Mouse (Mus musculus): ENCODE data around the gene Ttc39a. TPM values are rescaled to one million over a fixed set of nuclear protein-coding genes. Genes with fewer than 3 reads are reported as not detected.

The Ttc39a gene
- polyA plus RNA-seq, 1 experiment from 2014 or later = 2.5 TPM

DNA sequence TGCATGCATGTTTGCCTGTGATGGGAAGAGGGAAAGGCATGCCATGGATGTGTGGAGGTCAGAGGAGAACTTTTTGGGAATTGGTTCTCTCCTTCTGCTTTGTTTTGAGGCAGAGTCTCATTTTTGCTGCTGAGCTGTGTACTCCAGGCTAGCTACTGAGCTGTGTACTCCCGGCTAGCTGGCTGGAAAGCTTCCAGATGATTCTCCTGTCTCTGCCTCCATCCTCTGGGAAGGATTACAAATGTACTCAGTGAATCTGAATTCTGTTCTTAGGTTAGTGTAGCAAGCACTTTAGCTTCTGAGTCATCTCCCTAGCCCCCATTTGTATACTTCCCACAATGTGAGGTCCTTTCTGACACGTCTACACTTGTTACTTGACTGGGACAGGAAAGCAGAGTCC lies 17.0 kb downstream of the Ttc39a start:
- no peaks in the 10 kb centered on the region for H3K27me3 ChIP-seq
- H3K9me3 ChIP-seq = no peaks in the 10 kb centered on the region
- WGBS = 79% methylated on average over 2 of the region's 2 CpGs
- H3K4me3 ChIP-seq (replicated peaks) = no peak overlapping the region
- H3K4me1 ChIP-seq = no peaks in the 10 kb centered on the region
- H3K27ac ChIP-seq = no peak overlapping the region
- H3K36me3 ChIP-seq (replicated peaks) = no peaks in the 10 kb centered on the region
- no peak overlapping the region for H3K4me2 ChIP-seq
- no peak overlapping the region for H3K9ac ChIP-seq
- ATAC-seq (ENCODE audit: low FRiP score) = no peak

DNA sequence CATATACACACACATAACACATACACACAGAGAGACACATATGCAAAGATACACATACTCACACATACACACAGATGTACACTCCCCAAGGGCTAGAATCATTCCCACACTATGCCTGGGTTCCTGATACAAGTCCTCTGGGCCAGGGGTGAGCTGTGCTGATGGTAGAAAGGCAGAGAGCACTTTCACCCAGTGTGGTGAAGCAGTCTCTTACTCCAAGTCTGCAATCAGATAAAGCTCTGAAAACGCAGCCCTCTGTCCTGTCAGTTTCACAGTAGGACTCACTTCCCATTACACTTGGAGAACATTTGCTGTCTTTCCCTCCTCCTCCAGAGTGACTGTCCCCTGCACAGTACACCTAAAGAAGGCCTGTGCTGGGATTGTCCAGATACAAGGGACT lies 20.6 kb downstream of the Ttc39a start:
- no peaks in the 10 kb centered on the region for H3K36me3 ChIP-seq (replicated peaks)
- no peaks in the 10 kb centered on the region for H3K9me3 ChIP-seq
- no peaks in the 10 kb centered on the region for H3K27me3 ChIP-seq
- H3K9ac ChIP-seq = no peak overlapping the region
- H3K4me3 ChIP-seq (replicated peaks) = no peak overlapping the region
- H3K4me2 ChIP-seq = no peak overlapping the region
- ATAC-seq (ENCODE audit: low FRiP score) = no peak
- WGBS = 86% methylated on average over 1 of the region's 1 CpGs
- H3K27ac ChIP-seq = no peak overlapping the region
- H3K4me1 ChIP-seq = peaks cover 2% of the 10 kb centered on the region; the same call in 1 of the 2 replicates

DNA sequence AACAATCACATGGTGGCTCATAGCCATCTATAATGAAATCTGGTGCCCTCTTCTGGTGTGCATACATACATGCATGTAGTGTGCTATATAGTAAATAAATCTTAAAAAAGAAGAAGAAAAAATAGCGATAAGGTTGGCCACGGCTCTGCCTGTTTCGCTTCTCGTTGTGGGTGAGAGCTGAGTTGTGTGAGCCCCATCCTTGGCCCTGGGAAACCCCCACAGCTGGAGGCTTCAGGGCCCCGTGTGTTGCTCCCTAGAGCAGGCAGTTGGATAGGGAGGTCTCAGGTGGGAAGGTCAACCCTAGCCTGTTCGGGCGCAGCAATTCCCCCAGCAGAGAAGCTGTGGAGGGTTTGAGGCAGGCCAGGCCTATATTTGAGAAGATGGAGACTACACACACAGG lies 23.8 kb downstream of the Ttc39a start:
- H3K4me3 ChIP-seq (replicated peaks) = no peak overlapping the region
- WGBS = 94% methylated on average over 7 of the region's 7 CpGs
- H3K9ac ChIP-seq = no peak overlapping the region

DNA sequence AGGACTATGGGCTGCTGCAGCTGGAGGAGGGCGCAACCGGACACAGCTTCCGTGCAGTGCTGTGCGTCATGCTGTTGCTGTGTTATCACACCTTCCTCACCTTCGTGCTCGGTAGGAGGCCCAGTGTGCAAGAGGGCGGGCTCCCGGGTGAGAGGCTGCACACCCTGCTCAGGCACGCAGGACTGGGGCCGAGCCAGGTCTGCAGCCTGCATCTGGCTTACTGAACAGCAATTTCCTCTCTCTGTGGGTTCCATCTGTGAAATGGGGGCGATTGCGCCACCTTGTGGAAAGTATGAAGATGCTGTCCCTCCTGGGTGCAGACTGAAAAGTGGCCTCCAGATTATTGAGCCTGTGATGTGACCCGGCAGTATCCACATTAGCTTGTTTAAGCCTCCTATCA lies 24.4 kb downstream of the Ttc39a start:
- Histone ChIP-seq H3K36me3 (replicated peaks) (no peaks in the 10 kb centered on the region), H3K4me1 (peaks cover 12% of the 10 kb centered on the region; the same call in 1 of the 2 replicates), H3K9ac (no peak overlapping the region), H3K9me3 (no peaks in the 10 kb centered on the region), H3K4me2 (no peak overlapping the region), H3K27ac (no peak overlapping the region), H3K27me3 (no peaks in the 10 kb centered on the region), H3K4me3 (replicated peaks) (no peak overlapping the region)
- no peak for ATAC-seq (ENCODE audit: low FRiP score)
- WGBS = 56% methylated on average over 13 of the region's 13 CpGs

More for the DNA sequence above, 23.8 kb downstream of the Ttc39a start:
- H3K9me3 ChIP-seq = no peaks in the 10 kb centered on the region
- H3K27ac ChIP-seq = no peak overlapping the region
- no peak for ATAC-seq (ENCODE audit: low FRiP score)
- H3K36me3 ChIP-seq (replicated peaks) = no peaks in the 10 kb centered on the region
- H3K4me2 ChIP-seq = no peak overlapping the region
- no peaks in the 10 kb centered on the region for H3K27me3 ChIP-seq
- H3K4me1 ChIP-seq = peaks cover 12% of the 10 kb centered on the region; the same call in 1 of the 2 replicates

DNA sequence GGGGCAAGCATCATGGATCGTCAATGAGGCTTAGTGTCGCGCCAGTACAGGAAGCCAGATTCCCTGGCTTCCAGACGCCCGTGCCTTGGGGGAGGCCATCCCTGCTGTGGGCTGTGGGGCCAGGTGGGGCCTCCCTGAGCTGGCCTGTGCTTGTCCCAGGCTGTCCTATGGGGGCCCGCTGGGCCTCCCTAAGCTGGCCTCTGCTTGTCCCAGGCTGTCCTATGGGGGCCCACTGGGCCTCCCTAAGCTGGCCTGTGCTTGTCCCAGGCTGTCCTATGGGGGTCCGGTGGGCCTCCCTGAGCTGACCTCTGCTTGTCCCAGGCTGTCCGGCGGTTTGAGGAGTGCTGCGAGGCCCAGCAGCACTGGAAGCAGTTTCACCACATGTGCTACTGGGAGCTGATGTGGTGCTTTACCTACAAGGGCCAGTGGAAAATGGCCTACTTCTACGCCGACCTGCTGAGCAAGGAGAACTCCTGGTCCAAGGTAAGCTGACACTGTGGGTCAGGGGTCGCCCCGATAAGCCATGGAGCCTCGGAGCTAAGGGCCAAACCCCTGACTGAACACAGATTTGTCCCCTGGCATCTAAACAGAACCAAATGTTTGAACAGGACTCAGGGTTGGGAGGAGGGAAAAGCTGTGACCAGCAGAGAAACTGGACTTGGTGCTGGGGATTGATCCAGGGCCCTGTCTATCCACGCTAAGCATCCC lies 26.4 kb downstream of the Ttc39a start:
- Histone ChIP-seq H3K4me1 (peaks cover 12% of the 10 kb centered on the region; the same call in 1 of the 2 replicates), H3K9me3 (no peaks in the 10 kb centered on the region), H3K4me2 (no peak overlapping the region), H3K4me3 (replicated peaks) (no peak overlapping the region), H3K9ac (no peak overlapping the region), H3K27me3 (no peaks in the 10 kb centered on the region), H3K27ac (no peak overlapping the region), H3K36me3 (replicated peaks) (no peaks in the 10 kb centered on the region)
- WGBS = 80% methylated on average over 16 of the region's 16 CpGs
- peak; percentile 18; the same call in 1 of the 2 replicates for ATAC-seq (ENCODE audit: low FRiP score)

DNA sequence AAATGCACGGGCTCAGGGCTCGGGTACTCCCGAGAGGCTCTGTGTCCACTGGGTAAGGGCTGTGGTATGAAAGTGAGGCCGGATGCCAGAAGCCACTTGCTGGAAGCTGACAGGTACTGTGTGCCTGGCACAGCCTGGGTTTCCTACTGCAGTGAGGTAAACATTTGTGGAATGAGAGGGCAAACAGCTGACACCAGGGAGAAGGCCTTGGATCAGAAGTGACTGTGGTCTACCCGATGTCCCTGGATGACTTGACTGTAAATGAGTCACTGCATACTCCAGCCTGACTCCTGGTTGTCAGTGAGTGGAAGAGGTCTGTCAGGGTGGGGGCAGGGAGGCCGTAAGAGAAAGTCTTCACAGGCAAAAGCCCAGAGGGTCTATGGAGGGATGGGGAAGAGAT lies 27.2 kb downstream of the Ttc39a start:
- Histone ChIP-seq H3K9me3 (no peaks in the 10 kb centered on the region), H3K4me2 (no peak overlapping the region), H3K4me3 (replicated peaks) (no peak overlapping the region), H3K9ac (no peak overlapping the region), H3K27me3 (no peaks in the 10 kb centered on the region), H3K4me1 (peaks cover 12% of the 10 kb centered on the region; the same call in 1 of the 2 replicates), H3K27ac (no peak overlapping the region), H3K36me3 (replicated peaks) (no peaks in the 10 kb centered on the region)
- ATAC-seq (ENCODE audit: low FRiP score) = no peak
- 87% methylated on average over 6 of the region's 6 CpGs for WGBS

DNA sequence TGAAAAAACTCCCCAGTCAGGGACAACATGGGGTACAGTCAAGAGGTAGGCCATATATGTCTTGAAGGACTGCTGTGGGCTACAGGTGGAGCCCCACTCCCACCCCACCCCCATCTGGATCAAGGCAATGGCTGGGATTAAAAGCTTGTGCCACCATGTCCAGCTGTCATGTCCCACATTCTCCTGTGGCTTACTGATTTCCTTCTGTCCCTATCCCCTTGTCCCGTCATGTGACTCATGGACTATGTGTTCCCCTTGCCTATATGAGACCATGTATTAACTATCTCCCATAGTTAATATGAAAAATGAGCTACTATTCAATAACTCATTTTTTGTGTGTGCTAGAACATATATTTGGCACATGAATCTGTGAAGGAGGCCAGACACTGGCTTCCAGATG lies 27.8 kb downstream of the Ttc39a start:
- no peak overlapping the region for H3K4me3 ChIP-seq (replicated peaks)
- WGBS = 95% methylated on average over 1 of the region's 1 CpGs

DNA sequence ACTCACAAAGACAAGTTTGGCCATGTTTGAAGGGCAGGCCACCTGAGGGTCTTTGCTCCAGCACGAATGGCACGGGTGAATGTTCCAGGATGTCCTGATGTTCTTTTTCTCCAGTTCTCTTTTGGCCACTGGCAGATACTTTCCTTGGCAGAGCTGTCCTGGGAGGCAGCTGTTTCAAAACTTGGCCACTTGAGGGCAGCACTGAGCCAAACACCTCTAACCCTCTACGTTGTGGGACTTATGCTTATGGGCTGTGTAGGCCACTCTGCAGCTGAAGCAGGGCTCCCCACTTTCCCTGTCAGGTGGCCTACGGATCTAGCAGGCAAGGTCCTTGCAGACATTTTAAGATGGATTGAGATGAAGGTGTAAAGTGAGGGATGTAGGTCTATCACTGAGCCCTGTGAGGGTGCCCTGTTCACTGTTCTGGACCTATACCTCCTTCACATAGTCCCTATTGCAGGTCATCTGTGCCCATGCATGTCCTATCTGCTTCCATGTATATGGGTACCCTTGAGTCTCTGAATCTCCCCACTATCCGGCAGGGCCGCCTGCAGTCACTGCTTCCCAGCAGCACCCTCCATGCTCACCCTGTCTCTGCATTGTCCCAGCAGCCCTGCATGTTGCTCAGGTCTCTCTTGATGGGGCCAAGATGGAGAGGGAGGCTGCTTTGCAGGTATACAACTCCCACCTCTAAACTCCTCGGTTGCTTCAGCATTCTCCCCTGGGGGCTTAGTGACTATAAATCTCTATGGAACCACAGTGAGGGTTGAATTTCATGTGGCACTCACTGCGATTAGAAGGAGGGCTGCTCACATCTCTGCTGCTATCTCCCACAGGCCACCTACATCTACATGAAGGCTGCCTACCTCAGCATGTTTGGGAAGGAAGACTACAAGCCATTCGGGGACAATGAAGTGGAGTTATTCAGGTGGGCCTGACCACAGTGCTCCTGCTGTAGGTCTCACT lies 31.8 kb downstream of the Ttc39a start:
- peak; percentile 81 for ATAC-seq (ENCODE audit: low FRiP score)

More for the DNA sequence above, 27.8 kb downstream of the Ttc39a start:
- H3K36me3 ChIP-seq (replicated peaks) = no peaks in the 10 kb centered on the region
- H3K4me2 ChIP-seq = no peak overlapping the region
- H3K4me1 ChIP-seq = peaks cover 12% of the 10 kb centered on the region; the same call in 1 of the 2 replicates
- H3K27me3 ChIP-seq = no peaks in the 10 kb centered on the region
- no peak overlapping the region for H3K27ac ChIP-seq
- H3K9me3 ChIP-seq = no peaks in the 10 kb centered on the region
- ATAC-seq (ENCODE audit: low FRiP score) = no peak
- no peak overlapping the region for H3K9ac ChIP-seq

DNA sequence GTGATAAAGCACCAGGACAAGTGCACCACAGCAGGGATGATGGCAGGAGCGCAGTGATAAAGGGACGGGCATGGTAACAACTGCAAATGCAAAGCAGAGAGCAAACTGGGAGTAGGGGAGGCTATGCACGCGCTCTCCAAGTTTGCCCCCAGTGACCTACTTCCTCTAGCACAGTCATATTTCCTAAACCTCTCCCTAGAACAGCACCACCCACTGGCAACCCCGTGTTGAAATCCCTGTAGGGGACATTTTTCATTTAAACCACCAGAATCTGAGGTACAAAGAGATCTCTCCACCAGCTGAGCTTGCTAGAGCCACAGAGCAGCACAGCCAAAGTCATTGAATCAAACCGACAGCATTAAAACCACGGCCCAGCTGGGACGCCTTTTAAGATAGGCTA lies 32.7 kb downstream of the Ttc39a start:
- ATAC-seq (ENCODE audit: low FRiP score) = no peak
- H3K27me3 ChIP-seq = no peaks in the 10 kb centered on the region
- no peaks in the 10 kb centered on the region for H3K9me3 ChIP-seq
- no peak overlapping the region for H3K27ac ChIP-seq
- no peak overlapping the region for H3K4me2 ChIP-seq
- no peak overlapping the region for H3K9ac ChIP-seq
- H3K4me1 ChIP-seq = no peaks in the 10 kb centered on the region
- 83% methylated on average over 8 of the region's 8 CpGs for WGBS
- H3K4me3 ChIP-seq (replicated peaks) = no peak overlapping the region
- H3K36me3 ChIP-seq (replicated peaks) = no peaks in the 10 kb centered on the region

More for the DNA sequence above, 31.8 kb downstream of the Ttc39a start:
- 56% methylated on average over 9 of the region's 9 CpGs for WGBS
- no peaks in the 10 kb centered on the region for H3K36me3 ChIP-seq (replicated peaks)
- no peak overlapping the region for H3K27ac ChIP-seq
- no peaks in the 10 kb centered on the region for H3K4me1 ChIP-seq
- no peak overlapping the region for H3K9ac ChIP-seq
- H3K9me3 ChIP-seq = no peaks in the 10 kb centered on the region
- no peak overlapping the region for H3K4me3 ChIP-seq (replicated peaks)
- no peaks in the 10 kb centered on the region for H3K27me3 ChIP-seq
- no peak overlapping the region for H3K4me2 ChIP-seq

DNA sequence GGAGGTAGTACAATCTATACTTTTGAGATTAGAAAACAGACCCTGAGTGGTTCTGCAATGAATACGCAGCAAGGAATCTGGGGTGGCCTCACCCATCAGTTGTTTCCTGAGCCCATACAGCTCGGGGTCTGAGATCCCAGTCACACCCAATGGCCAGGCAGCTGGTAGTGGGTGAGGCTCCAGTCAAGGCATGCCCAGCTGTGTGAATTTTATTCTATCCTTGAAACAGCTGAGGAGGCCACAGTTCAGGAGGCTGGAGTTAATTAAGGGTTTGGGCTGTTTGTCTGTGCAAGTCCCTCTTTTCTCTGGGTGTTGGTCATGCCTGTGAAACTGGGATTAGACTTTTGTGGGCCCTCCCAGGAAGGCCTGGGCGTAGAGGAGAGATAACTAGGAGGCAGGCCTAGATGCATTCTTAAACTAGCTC lies 33.4 kb downstream of the Ttc39a start:
- H3K9me3 ChIP-seq = no peaks in the 10 kb centered on the region
- H3K27ac ChIP-seq = no peak overlapping the region
- no peaks in the 10 kb centered on the region for H3K36me3 ChIP-seq (replicated peaks)
- H3K27me3 ChIP-seq = no peaks in the 10 kb centered on the region
- no peaks in the 10 kb centered on the region; the same call in 1 of the 2 replicates for H3K4me1 ChIP-seq
- WGBS = 74% methylated on average over 3 of the region's 3 CpGs
- H3K4me3 ChIP-seq (replicated peaks) = no peak overlapping the region
- no peak overlapping the region for H3K4me2 ChIP-seq
- no peak overlapping the region for H3K9ac ChIP-seq
- ATAC-seq (ENCODE audit: low FRiP score) = no peak

DNA sequence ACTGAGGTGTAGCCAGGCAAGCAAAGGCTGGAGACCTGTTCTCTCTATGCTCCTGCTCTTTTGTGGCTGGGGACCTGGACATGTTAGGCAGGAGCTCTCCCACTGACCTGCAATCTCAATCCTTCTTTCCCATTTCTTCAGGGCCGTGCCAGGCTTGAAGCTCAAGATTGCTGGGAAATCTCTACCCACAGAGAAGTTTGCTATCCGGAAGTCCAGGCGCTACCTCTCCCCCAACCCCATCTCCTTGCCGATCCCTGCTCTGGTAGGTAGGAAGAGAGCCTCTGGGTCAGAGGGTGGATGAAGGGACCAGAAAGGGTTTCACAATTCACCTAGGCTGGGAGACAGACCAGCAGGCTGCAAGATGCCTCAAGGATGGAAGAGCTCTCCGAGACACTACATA lies 34.0 kb downstream of the Ttc39a start:
- ATAC-seq (ENCODE audit: low FRiP score) = no peak
- H3K36me3 ChIP-seq (replicated peaks) = no peaks in the 10 kb centered on the region
- H3K27ac ChIP-seq = no peak overlapping the region
- peaks cover 5% of the 10 kb centered on the region for H3K4me1 ChIP-seq
- H3K9me3 ChIP-seq = no peaks in the 10 kb centered on the region
- no peak overlapping the region for H3K9ac ChIP-seq
- H3K4me2 ChIP-seq = no peak overlapping the region
- WGBS = 88% methylated on average over 5 of the region's 5 CpGs
- H3K4me3 ChIP-seq (replicated peaks) = no peak overlapping the region
- no peaks in the 10 kb centered on the region for H3K27me3 ChIP-seq

DNA sequence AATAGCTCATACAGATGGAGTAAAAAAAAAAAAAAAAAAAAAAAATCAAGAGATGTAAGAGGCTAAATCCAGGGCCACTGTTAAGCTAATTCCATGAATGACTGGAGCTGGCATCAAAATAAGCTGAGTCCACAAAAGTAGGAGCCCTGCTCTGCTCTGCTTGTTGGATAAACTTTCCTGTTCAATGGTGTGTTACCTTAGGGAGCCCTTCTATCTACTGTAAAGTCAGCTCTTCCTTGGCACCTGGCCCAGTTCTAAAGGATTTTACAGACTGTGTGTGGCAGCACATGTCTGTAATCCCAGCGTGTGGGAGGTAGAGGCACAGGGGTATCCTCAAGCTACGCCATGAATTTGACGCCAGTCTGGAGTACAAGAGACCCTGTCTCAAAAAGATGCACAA lies 34.6 kb downstream of the Ttc39a start:
- no peaks in the 10 kb centered on the region for H3K9me3 ChIP-seq
- no peak for ATAC-seq (ENCODE audit: low FRiP score)
- H3K27ac ChIP-seq = no peak overlapping the region
- no peak overlapping the region for H3K4me3 ChIP-seq (replicated peaks)
- H3K36me3 ChIP-seq (replicated peaks) = no peaks in the 10 kb centered on the region
- H3K4me2 ChIP-seq = no peak overlapping the region
- no peaks in the 10 kb centered on the region for H3K27me3 ChIP-seq
- H3K9ac ChIP-seq = no peak overlapping the region
- peaks cover 9% of the 10 kb centered on the region for H3K4me1 ChIP-seq
- 92% methylated on average over 3 of the region's 3 CpGs for WGBS

Data from forebrain, embryonic 12.5 days (tissue).